Mouse (Mus musculus): ENCODE measurements at regions not wholly inside any gene's neighbourhood (a gene's known extent, or its start where the extent isn't known, plus 50 kb on each side); places are given as distances from the start of the nearest gene placed in this dataset.

- Histone ChIP-seq H3K9ac (replicated peaks) (no peak overlapping the region), H3K4me2 (ENCODE audit: low read depth) (no peak overlapping the region), H3K36me3 (replicated peaks; ENCODE audit: control insufficient read depth, insufficient read depth, low read depth) (no peaks in the 10 kb centered on the region), H3K4me3 (ENCODE audit: insufficient read depth in 1 of 2, low read depth in 2 of 2, low read length in 2 of 2) (no peak overlapping the region), H3K27me3 (ENCODE audit: control insufficient read depth, insufficient read depth, low read length) (no peaks in the 10 kb centered on the region), H3K27ac (no peak overlapping the region), H3K4me1 (replicated peaks; ENCODE audit: control insufficient read depth in 2 of 2, insufficient read depth in 2 of 2, low read length in 1 of 2) (no peaks in the 10 kb centered on the region), H3K9me3 (ENCODE audit: control insufficient read depth, low read length) (no peaks in the 10 kb centered on the region)
- no peak for DNase-seq (ENCODE audit: low read depth in 3 of 3, low spot score in 3 of 3)
- no peak for TF ChIP-seq EP300 (IDR thresholded peaks at IDR 0.05; ENCODE audit: low read depth)
- no peak for TF ChIP-seq CTCF (IDR thresholded peaks at IDR 0.05; ENCODE audit: low read depth)
- ATAC-seq (ENCODE audit: insufficient read depth) = no peak
- WGBS (ENCODE audit: insufficient replicate concordance) = 65% methylated on average over 1 of the region's 1 CpGs
These were observed 59.9 kb downstream of the Adamts1 start for GRCm38 (mm10) chr16:85743022-85743421.

GRCm38 (mm10) chr16:85738606-85739195 lies 64.2 kb downstream of the Adamts1 start:
- no peaks in the 10 kb centered on the region for H3K9me3 ChIP-seq (ENCODE audit: control insufficient read depth, low read length)
- no peak overlapping the region for H3K27ac ChIP-seq
- no peak overlapping the region for H3K4me2 ChIP-seq (ENCODE audit: low read depth)
- H3K4me1 ChIP-seq (replicated peaks; ENCODE audit: control insufficient read depth in 2 of 2, insufficient read depth in 2 of 2, low read length in 1 of 2) = no peaks in the 10 kb centered on the region
- no peak for TF ChIP-seq CTCF (IDR thresholded peaks at IDR 0.05; ENCODE audit: low read depth)
- no peak for TF ChIP-seq EP300 (IDR thresholded peaks at IDR 0.05; ENCODE audit: low read depth)
- ATAC-seq (ENCODE audit: insufficient read depth) = no peak
- no peak overlapping the region for H3K4me3 ChIP-seq (ENCODE audit: insufficient read depth in 1 of 2, low read depth in 2 of 2, low read length in 2 of 2)
- 64% methylated on average over 2 of the region's 2 CpGs for WGBS (ENCODE audit: insufficient replicate concordance)
- H3K9ac ChIP-seq (replicated peaks) = no peak overlapping the region
- no peaks in the 10 kb centered on the region for H3K36me3 ChIP-seq (replicated peaks; ENCODE audit: control insufficient read depth, insufficient read depth, low read depth)
- no peaks in the 10 kb centered on the region for H3K27me3 ChIP-seq (ENCODE audit: control insufficient read depth, insufficient read depth, low read length)
- DNase-seq (ENCODE audit: low read depth in 3 of 3, low spot score in 3 of 3) = no peak

- no peaks in the 10 kb centered on the region for H3K36me3 ChIP-seq (replicated peaks; ENCODE audit: control insufficient read depth, insufficient read depth, low read depth)
These were observed 74.9 kb downstream of the Adamts1 start for GRCm38 (mm10) chr16:85728026-85728425.

GRCm38 (mm10) chr16:85721968-85722367 lies 80.9 kb downstream of the Adamts1 start:
- Histone ChIP-seq H3K4me1 (replicated peaks; ENCODE audit: control insufficient read depth in 2 of 2, insufficient read depth in 2 of 2, low read length in 1 of 2) (no peaks in the 10 kb centered on the region), H3K27ac (no peak overlapping the region), H3K9me3 (ENCODE audit: control insufficient read depth, low read length) (no peaks in the 10 kb centered on the region), H3K4me2 (ENCODE audit: low read depth) (no peak overlapping the region), H3K4me3 (ENCODE audit: insufficient read depth in 1 of 2, low read depth in 2 of 2, low read length in 2 of 2) (no peak overlapping the region), H3K36me3 (replicated peaks; ENCODE audit: control insufficient read depth, insufficient read depth, low read depth) (no peaks in the 10 kb centered on the region), H3K27me3 (ENCODE audit: control insufficient read depth, insufficient read depth, low read length) (no peaks in the 10 kb centered on the region), H3K9ac (replicated peaks) (no peak overlapping the region)
- ATAC-seq (ENCODE audit: insufficient read depth) (no peak), DNase-seq (ENCODE audit: low read depth in 3 of 3, low spot score in 3 of 3) (no peak)
- no peak for TF ChIP-seq CTCF (IDR thresholded peaks at IDR 0.05; ENCODE audit: low read depth)
- no peak for TF ChIP-seq EP300 (IDR thresholded peaks at IDR 0.05; ENCODE audit: low read depth)
- 30% methylated on average over 2 of the region's 2 CpGs for WGBS (ENCODE audit: insufficient replicate concordance)

More at GRCm38 (mm10) chr16:85728026-85728425, 74.9 kb downstream of the Adamts1 start:
- ATAC-seq (ENCODE audit: insufficient read depth) (no peak), DNase-seq (ENCODE audit: low read depth in 3 of 3, low spot score in 3 of 3) (no peak)
- Histone ChIP-seq H3K4me1 (replicated peaks; ENCODE audit: control insufficient read depth in 2 of 2, insufficient read depth in 2 of 2, low read length in 1 of 2) (no peaks in the 10 kb centered on the region; a peak in 1 of 4 replicates), H3K9me3 (ENCODE audit: control insufficient read depth, low read length) (no peaks in the 10 kb centered on the region), H3K9ac (replicated peaks) (no peak overlapping the region), H3K27ac (no peak overlapping the region), H3K27me3 (ENCODE audit: control insufficient read depth, insufficient read depth, low read length) (no peaks in the 10 kb centered on the region), H3K4me2 (ENCODE audit: low read depth) (no peak overlapping the region), H3K4me3 (ENCODE audit: insufficient read depth in 1 of 2, low read depth in 2 of 2, low read length in 2 of 2) (no peak overlapping the region)
- TF ChIP-seq CTCF (IDR thresholded peaks at IDR 0.05; ENCODE audit: low read depth) (no peak), EP300 (IDR thresholded peaks at IDR 0.05; ENCODE audit: low read depth) (no peak)
- 53% methylated on average over 2 of the region's 2 CpGs for WGBS (ENCODE audit: insufficient replicate concordance)

- Histone ChIP-seq H3K4me3 (ENCODE audit: insufficient read depth in 1 of 2, low read depth in 2 of 2, low read length in 2 of 2) (no peak overlapping the region), H3K9me3 (ENCODE audit: control insufficient read depth, low read length) (no peaks in the 10 kb centered on the region), H3K4me1 (replicated peaks; ENCODE audit: control insufficient read depth in 2 of 2, insufficient read depth in 2 of 2, low read length in 1 of 2) (no peaks in the 10 kb centered on the region), H3K36me3 (replicated peaks; ENCODE audit: control insufficient read depth, insufficient read depth, low read depth) (no peaks in the 10 kb centered on the region), H3K9ac (replicated peaks) (no peak overlapping the region), H3K27me3 (ENCODE audit: control insufficient read depth, insufficient read depth, low read length) (no peaks in the 10 kb centered on the region), H3K4me2 (ENCODE audit: low read depth) (no peak overlapping the region), H3K27ac (no peak overlapping the region)
- DNase-seq (ENCODE audit: low read depth in 3 of 3, low spot score in 3 of 3) = no peak
- WGBS (ENCODE audit: insufficient replicate concordance) = 64% methylated on average over 3 of the region's 3 CpGs
- no peak for TF ChIP-seq CTCF (IDR thresholded peaks at IDR 0.05; ENCODE audit: low read depth)
- no peak for TF ChIP-seq EP300 (IDR thresholded peaks at IDR 0.05; ENCODE audit: low read depth)
- ATAC-seq (ENCODE audit: insufficient read depth) = no peak
These were observed 90.6 kb downstream of the Adamts1 start for GRCm38 (mm10) chr16:85712291-85712690.

All from liver, embryonic 14.5 days (tissue).